Mouse (Mus musculus): ENCODE measurements around the gene Tenm2. TPM values are rescaled to one million over a fixed set of nuclear protein-coding genes. Genes with fewer than 3 reads are reported as not detected.

Gene Tenm2
- total and polyA plus RNA-seq, 3 experiments = 0.08 to 0.14 (median 0.12) TPM

DNA sequence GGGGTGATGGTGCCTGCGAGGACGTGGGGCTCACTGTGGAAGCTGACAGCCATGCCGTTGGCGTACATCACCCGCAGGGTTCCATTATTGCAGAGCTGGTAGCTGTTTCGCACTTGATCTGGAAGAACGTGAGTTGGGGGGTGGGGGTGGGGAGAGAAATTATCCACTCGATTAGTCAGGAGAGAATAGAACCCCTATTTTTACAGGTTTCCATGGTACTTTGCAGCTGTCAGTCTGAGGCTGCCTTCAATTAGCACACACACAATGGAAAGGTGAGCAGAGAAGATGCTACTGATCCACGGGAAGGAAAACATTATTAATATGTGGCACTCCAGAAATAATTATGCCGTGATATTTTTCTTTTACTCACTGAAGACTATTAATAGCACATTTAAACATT is 1195.9 kb downstream of the Tenm2 start:
- Histone ChIP-seq H3K4me1 (ENCODE audit: control insufficient read depth, insufficient read depth, low read length) (0 out of 2 replicates have a peak, but pooled peaks cover 1% of the 10 kb centered on the region), H3K4me3 (no peak overlapping the region), H3K27ac (no peak overlapping the region), H3K36me3 (ENCODE audit: control insufficient read depth, insufficient read depth, low read length) (no peaks in the 10 kb centered on the region), H3K79me2 (replicated peaks; ENCODE audit: control insufficient read depth, insufficient read depth, low read length) (no peaks in the 10 kb centered on the region), H3K9ac (ENCODE audit: low read depth, low read length) (no peak overlapping the region), H3K27me3 (ENCODE audit: control insufficient read depth, insufficient read depth, low read length) (no peaks in the 10 kb centered on the region; the same call in 1 of the 2 replicates)
- TF ChIP-seq EP300 (IDR thresholded peaks at IDR 0.05; ENCODE audit: insufficient read depth, low read depth, low read length) (no peak), POLR2A (IDR thresholded peaks at IDR 0.05; ENCODE audit: insufficient read depth, low read depth, low read length) (no peak), CTCF (IDR thresholded peaks at IDR 0.05) (no peak)
- intact Hi-C loops (cut with DNase I) = no loop called here
- DNase-seq = no peak
- WGBS = 86% methylated on average over 10 of the region's 10 CpGs

DNA sequence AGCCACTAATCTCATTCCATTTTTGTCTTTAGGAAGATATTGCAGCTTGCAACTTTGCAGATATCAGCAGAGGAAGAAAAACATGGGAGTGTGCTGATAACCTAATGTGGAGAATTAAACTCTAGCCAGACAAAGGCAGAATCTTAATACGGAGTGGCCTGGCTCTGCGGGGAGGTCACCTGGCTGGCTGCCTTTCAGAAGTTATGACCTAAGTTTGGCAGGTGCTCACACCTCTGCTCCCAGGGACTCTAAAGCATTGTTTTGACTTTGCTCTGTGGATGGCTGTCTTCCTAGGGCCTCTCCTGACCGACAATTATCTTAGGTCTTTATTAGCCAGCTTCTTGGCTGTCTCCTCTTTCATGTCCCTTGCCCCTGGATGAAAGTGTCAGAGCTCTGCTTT is 1197.4 kb downstream of the Tenm2 start:
- H3K4me3 ChIP-seq = no peak overlapping the region
- H3K9ac ChIP-seq (ENCODE audit: low read depth, low read length) = no peak overlapping the region
- peak in 1 of 2 experiments; percentile 16 for DNase-seq
- H3K27me3 ChIP-seq (ENCODE audit: control insufficient read depth, insufficient read depth, low read length) = no peaks in the 10 kb centered on the region
- TF ChIP-seq EP300 (IDR thresholded peaks at IDR 0.05; ENCODE audit: insufficient read depth, low read depth, low read length) (no peak), POLR2A (IDR thresholded peaks at IDR 0.05; ENCODE audit: insufficient read depth, low read depth, low read length) (no peak), CTCF (IDR thresholded peaks at IDR 0.05) (no peak)
- H3K79me2 ChIP-seq (replicated peaks; ENCODE audit: control insufficient read depth, insufficient read depth, low read length) = no peaks in the 10 kb centered on the region
- no peak overlapping the region for H3K27ac ChIP-seq
- 0 out of 2 replicates have a peak, but pooled peaks cover 1% of the 10 kb centered on the region for H3K4me1 ChIP-seq (ENCODE audit: control insufficient read depth, insufficient read depth, low read length)
- no peaks in the 10 kb centered on the region for H3K36me3 ChIP-seq (ENCODE audit: control insufficient read depth, insufficient read depth, low read length)
- 20% methylated on average over 3 of the region's 3 CpGs for WGBS
- intact Hi-C loops (cut with DNase I) = no loop called here

DNA sequence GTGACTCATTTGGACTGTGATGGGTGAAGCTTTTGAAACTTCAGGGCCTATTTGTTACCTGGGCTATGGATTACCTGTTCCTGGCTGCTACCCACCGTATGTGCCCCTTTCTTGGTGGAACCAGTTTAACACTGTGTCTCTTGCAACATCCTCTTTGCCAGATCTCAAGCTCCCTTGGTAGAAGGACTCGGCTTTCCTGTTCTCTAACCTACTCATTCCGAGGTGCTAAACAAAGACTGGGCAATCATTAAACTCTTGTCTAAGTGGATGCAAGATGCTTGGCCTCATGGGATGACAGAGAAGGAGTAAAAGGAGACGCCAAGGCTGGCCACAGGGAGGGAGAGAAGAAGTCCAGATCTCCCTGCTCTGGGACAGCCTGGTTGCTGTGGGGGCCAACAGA is 1198.5 kb downstream of the Tenm2 start:
- TF ChIP-seq CTCF (IDR thresholded peaks at IDR 0.05) (no peak), EP300 (IDR thresholded peaks at IDR 0.05; ENCODE audit: insufficient read depth, low read depth, low read length) (no peak)
- 80% methylated on average over 4 of the region's 4 CpGs for WGBS
- H3K4me1 ChIP-seq (ENCODE audit: control insufficient read depth, insufficient read depth, low read length) = 0 out of 2 replicates have a peak, but pooled peaks cover 1% of the 10 kb centered on the region
- H3K4me3 ChIP-seq = no peak overlapping the region
- H3K79me2 ChIP-seq (replicated peaks; ENCODE audit: control insufficient read depth, insufficient read depth, low read length) = no peaks in the 10 kb centered on the region
- no peaks in the 10 kb centered on the region for H3K27me3 ChIP-seq (ENCODE audit: control insufficient read depth, insufficient read depth, low read length)
- no peak overlapping the region for H3K9ac ChIP-seq (ENCODE audit: low read depth, low read length)
- no peak overlapping the region for H3K27ac ChIP-seq
- H3K36me3 ChIP-seq (ENCODE audit: control insufficient read depth, insufficient read depth, low read length) = no peaks in the 10 kb centered on the region
- no peak for DNase-seq
- intact Hi-C loops (cut with DNase I) = no loop called here

DNA sequence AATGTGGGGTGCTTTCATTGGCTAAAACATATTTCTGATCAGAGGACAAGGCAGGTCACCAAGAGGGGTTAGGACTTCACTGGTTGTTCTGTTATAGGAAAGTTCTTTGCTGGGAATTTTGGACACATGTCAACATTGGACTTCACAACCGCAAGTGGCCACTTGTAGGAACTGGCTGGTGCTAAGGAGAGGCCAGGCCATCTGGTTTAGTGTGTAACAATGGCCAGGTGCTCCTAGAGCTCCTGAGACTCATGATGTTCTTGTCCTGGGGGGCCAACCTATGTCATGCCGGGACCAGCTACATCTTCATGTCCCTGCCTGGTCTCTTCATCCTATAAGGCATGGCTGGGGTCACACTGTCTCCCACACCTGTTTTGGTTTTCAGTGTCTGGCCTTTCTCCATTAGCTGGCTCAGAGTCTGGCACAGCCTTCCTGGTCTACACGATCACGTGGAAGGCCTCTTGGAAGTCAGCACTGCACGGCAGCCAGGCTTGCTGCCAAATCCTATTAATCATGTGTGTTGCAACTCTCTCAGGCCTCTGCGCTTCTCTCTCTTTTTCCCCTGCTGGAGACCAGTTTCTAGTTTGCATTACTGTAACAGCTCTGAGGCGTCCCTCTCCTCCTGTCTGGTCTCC is 1199.6 kb downstream of the Tenm2 start:
- TF ChIP-seq POLR2A (IDR thresholded peaks at IDR 0.05; ENCODE audit: insufficient read depth, low read depth, low read length) (no peak), EP300 (IDR thresholded peaks at IDR 0.05; ENCODE audit: insufficient read depth, low read depth, low read length) (peak; percentile 75; the same call in 1 of the 2 replicates), CTCF (IDR thresholded peaks at IDR 0.05) (peak; percentile 31; the same call in 1 of the 2 replicates)
- Histone ChIP-seq H3K9ac (ENCODE audit: low read depth, low read length) (no peak overlapping the region), H3K79me2 (replicated peaks; ENCODE audit: control insufficient read depth, insufficient read depth, low read length) (no peaks in the 10 kb centered on the region), H3K27ac (peak overlapping the region; percentile 26), H3K4me1 (ENCODE audit: control insufficient read depth, insufficient read depth, low read length) (0 out of 2 replicates have a peak, but pooled peaks cover 1% of the 10 kb centered on the region), H3K4me3 (no peak overlapping the region), H3K36me3 (ENCODE audit: control insufficient read depth, insufficient read depth, low read length) (no peaks in the 10 kb centered on the region), H3K27me3 (ENCODE audit: control insufficient read depth, insufficient read depth, low read length) (no peaks in the 10 kb centered on the region)
- peak; percentile 76 to 87 for DNase-seq
- intact Hi-C loops (cut with DNase I) = no loop called here
- 19% methylated on average over 7 of the region's 7 CpGs for WGBS

DNA sequence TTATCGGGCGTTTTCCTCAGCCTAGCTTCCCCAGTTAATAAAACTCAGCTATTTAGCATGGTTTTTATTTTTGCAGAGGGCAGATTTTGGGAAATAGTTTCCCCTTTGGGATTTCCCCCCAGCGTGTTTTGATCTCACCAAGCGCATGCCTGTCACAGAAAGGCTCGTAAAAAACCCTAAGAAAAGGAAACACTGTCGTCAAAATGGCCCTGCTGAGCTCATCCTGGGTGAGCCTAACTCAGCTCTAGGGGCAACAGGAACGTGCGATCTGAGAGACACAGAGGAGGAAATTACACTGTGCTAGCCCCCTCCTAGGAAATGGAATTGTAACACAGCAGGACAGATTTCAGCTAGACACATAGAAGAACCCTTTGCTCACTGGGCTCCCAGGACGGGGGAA is 1204.0 kb downstream of the Tenm2 start:
- no peak overlapping the region for H3K27ac ChIP-seq
- DNase-seq = no peak
- no peaks in the 10 kb centered on the region for H3K36me3 ChIP-seq (ENCODE audit: control insufficient read depth, insufficient read depth, low read length)
- H3K4me3 ChIP-seq = no peak overlapping the region
- 41% methylated on average over 9 of the region's 9 CpGs for WGBS
- TF ChIP-seq CTCF (IDR thresholded peaks at IDR 0.05) = no peak
- TF ChIP-seq POLR2A (IDR thresholded peaks at IDR 0.05; ENCODE audit: insufficient read depth, low read depth, low read length) = no peak
- TF ChIP-seq EP300 (IDR thresholded peaks at IDR 0.05; ENCODE audit: insufficient read depth, low read depth, low read length) = no peak
- 0 out of 2 replicates have a peak, but pooled peaks cover 1% of the 10 kb centered on the region for H3K4me1 ChIP-seq (ENCODE audit: control insufficient read depth, insufficient read depth, low read length)
- no peak overlapping the region for H3K9ac ChIP-seq (ENCODE audit: low read depth, low read length)
- H3K79me2 ChIP-seq (replicated peaks; ENCODE audit: control insufficient read depth, insufficient read depth, low read length) = no peaks in the 10 kb centered on the region
- intact Hi-C loops (cut with DNase I) = no loop called here
- peaks cover 2% of the 10 kb centered on the region; the same call in 1 of the 2 replicates for H3K27me3 ChIP-seq (ENCODE audit: control insufficient read depth, insufficient read depth, low read length)

DNA sequence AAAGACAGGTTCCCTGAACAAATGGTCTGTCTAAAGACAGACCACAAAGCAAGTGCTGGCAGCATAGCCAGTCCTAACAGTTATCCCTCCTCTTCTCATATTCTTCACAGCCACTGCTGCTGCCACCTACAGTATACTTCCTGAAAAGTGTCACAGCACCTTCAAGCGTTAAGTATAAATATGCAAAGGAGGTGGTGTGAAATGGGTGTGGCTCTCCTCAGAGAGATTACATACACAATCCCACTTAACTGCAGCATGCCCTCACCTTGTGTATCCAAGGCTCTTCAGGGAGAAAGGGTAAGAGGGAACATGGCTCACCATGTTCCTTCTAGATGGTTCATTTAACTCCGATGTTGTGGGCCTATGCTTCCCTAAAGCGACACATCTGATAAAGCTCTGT is 1215.8 kb downstream of the Tenm2 start:
- no peaks in the 10 kb centered on the region for H3K36me3 ChIP-seq (ENCODE audit: control insufficient read depth, insufficient read depth, low read length)
- no peaks in the 10 kb centered on the region for H3K79me2 ChIP-seq (replicated peaks; ENCODE audit: control insufficient read depth, insufficient read depth, low read length)
- no peak for TF ChIP-seq EP300 (IDR thresholded peaks at IDR 0.05; ENCODE audit: insufficient read depth, low read depth, low read length)
- TF ChIP-seq CTCF (IDR thresholded peaks at IDR 0.05) = no peak
- no peak for TF ChIP-seq POLR2A (IDR thresholded peaks at IDR 0.05; ENCODE audit: insufficient read depth, low read depth, low read length)
- 52% methylated on average over 3 of the region's 3 CpGs for WGBS
- no peaks in the 10 kb centered on the region for H3K27me3 ChIP-seq (ENCODE audit: control insufficient read depth, insufficient read depth, low read length)
- intact Hi-C loops (cut with DNase I) = no loop called here
- no peaks in the 10 kb centered on the region for H3K4me1 ChIP-seq (ENCODE audit: control insufficient read depth, insufficient read depth, low read length)
- H3K9ac ChIP-seq (ENCODE audit: low read depth, low read length) = no peak overlapping the region
- H3K27ac ChIP-seq = no peak overlapping the region
- H3K4me3 ChIP-seq = no peak overlapping the region
- no peak for DNase-seq
